Mouse (Mus musculus): ENCODE data around the gene Osbpl8. TPM values are rescaled to one million over a fixed set of nuclear protein-coding genes. Genes with fewer than 3 reads are reported as not detected.
"Not testable (repeated sequence)": the region's sequence is repeated elsewhere in the genome, so short reads cannot be mapped to it uniquely, and the experiment has no call there.

Osbpl8 gene
- total and polyA plus RNA-seq, 3 experiments, result 10.9 to 73.7 (median 70.0) TPM

- peaks cover 2% of the 10 kb centered on the region for H3K4me1 ChIP-seq (ENCODE audit: control insufficient read depth, insufficient read depth, low read length)
- WGBS, result 96% methylated on average over 2 of the region's 2 CpGs
- no peak for DNase-seq
- H3K4me3 ChIP-seq, result no peak overlapping the region
- H3K9ac ChIP-seq (ENCODE audit: low read depth, low read length), result no peak overlapping the region
- intact Hi-C loops (cut with DNase I), result no loop called here
- no peak for TF ChIP-seq POLR2A (IDR thresholded peaks at IDR 0.05; ENCODE audit: insufficient read depth, low read depth, low read length)
- no peak for TF ChIP-seq CTCF (IDR thresholded peaks at IDR 0.05)
- no peak for TF ChIP-seq EP300 (IDR thresholded peaks at IDR 0.05; ENCODE audit: insufficient read depth, low read depth, low read length)
- H3K36me3 ChIP-seq (ENCODE audit: control insufficient read depth, insufficient read depth, low read length), result peaks cover 3% of the 10 kb centered on the region; the same call in 1 of the 2 replicates
- no peak overlapping the region for H3K27ac ChIP-seq
- H3K27me3 ChIP-seq (ENCODE audit: control insufficient read depth, insufficient read depth, low read length), result no peaks in the 10 kb centered on the region
- peaks cover 8% of the 10 kb centered on the region for H3K79me2 ChIP-seq (replicated peaks; ENCODE audit: control insufficient read depth, insufficient read depth, low read length)
Measured at GRCm38 (mm10) chr10:111196191-111196590, 31.6 kb downstream of the Osbpl8 start.

- DNase-seq; H3K4me3 ChIP-seq; intact Hi-C loops (cut with DNase I); H3K27me3 ChIP-seq (ENCODE audit: control insufficient read depth, insufficient read depth, low read length); H3K27ac ChIP-seq; H3K36me3 ChIP-seq (ENCODE audit: control insufficient read depth, insufficient read depth, low read length); H3K4me1 ChIP-seq (ENCODE audit: control insufficient read depth, insufficient read depth, low read length); H3K9ac ChIP-seq (ENCODE audit: low read depth, low read length): not testable (repeated sequence)
- WGBS, result 50% methylated on average over 5 of the region's 5 CpGs
- peaks cover 10% of the 10 kb centered on the region for H3K79me2 ChIP-seq (replicated peaks; ENCODE audit: control insufficient read depth, insufficient read depth, low read length)
Measured at GRCm38 (mm10) chr10:111198705-111199104, 34.2 kb downstream of the Osbpl8 start.

- no peak overlapping the region for H3K9ac ChIP-seq (ENCODE audit: low read depth, low read length)
- peaks cover 14% of the 10 kb centered on the region for H3K79me2 ChIP-seq (replicated peaks; ENCODE audit: control insufficient read depth, insufficient read depth, low read length)
- intact Hi-C loops (cut with DNase I), result no loop called here
- WGBS, result 73% methylated on average over 7 of the region's 7 CpGs
- H3K4me1 ChIP-seq (ENCODE audit: control insufficient read depth, insufficient read depth, low read length), result peaks cover 1% of the 10 kb centered on the region; the same call in 1 of the 2 replicates
- H3K27me3 ChIP-seq (ENCODE audit: control insufficient read depth, insufficient read depth, low read length), result no peaks in the 10 kb centered on the region
- H3K36me3 ChIP-seq (ENCODE audit: control insufficient read depth, insufficient read depth, low read length), result peaks cover 3% of the 10 kb centered on the region; the same call in 1 of the 2 replicates
- DNase-seq, result no peak
- TF ChIP-seq POLR2A (IDR thresholded peaks at IDR 0.05; ENCODE audit: insufficient read depth, low read depth, low read length) (no peak), CTCF (IDR thresholded peaks at IDR 0.05) (no peak), EP300 (IDR thresholded peaks at IDR 0.05; ENCODE audit: insufficient read depth, low read depth, low read length) (no peak)
- H3K4me3 ChIP-seq, result no peak overlapping the region
- no peak overlapping the region for H3K27ac ChIP-seq
Measured at GRCm38 (mm10) chr10:111201120-111201519, 36.6 kb downstream of the Osbpl8 start.

- no peak for DNase-seq
- TF ChIP-seq EP300 (IDR thresholded peaks at IDR 0.05; ENCODE audit: insufficient read depth, low read depth, low read length) (no peak), CTCF (IDR thresholded peaks at IDR 0.05) (no peak), POLR2A (IDR thresholded peaks at IDR 0.05; ENCODE audit: insufficient read depth, low read depth, low read length) (no peak)
- Histone ChIP-seq H3K4me1 (ENCODE audit: control insufficient read depth, insufficient read depth, low read length) (peaks cover 1% of the 10 kb centered on the region; the same call in 1 of the 2 replicates), H3K27ac (no peak overlapping the region), H3K79me2 (replicated peaks; ENCODE audit: control insufficient read depth, insufficient read depth, low read length) (peaks cover 9% of the 10 kb centered on the region), H3K36me3 (ENCODE audit: control insufficient read depth, insufficient read depth, low read length) (peaks cover 3% of the 10 kb centered on the region; the same call in 1 of the 2 replicates), H3K4me3 (no peak overlapping the region), H3K9ac (ENCODE audit: low read depth, low read length) (no peak overlapping the region), H3K27me3 (ENCODE audit: control insufficient read depth, insufficient read depth, low read length) (no peaks in the 10 kb centered on the region)
- WGBS, result 72% methylated on average over 4 of the region's 4 CpGs
- intact Hi-C loops (cut with DNase I), result no loop called here
Measured at GRCm38 (mm10) chr10:111201666-111202065, 37.1 kb downstream of the Osbpl8 start.

GRCm38 (mm10) chr10:111204089-111204488 lies 39.5 kb downstream of the Osbpl8 start:
- no peak overlapping the region for H3K4me3 ChIP-seq
- TF ChIP-seq CTCF (IDR thresholded peaks at IDR 0.05) (no peak), POLR2A (IDR thresholded peaks at IDR 0.05; ENCODE audit: insufficient read depth, low read depth, low read length) (no peak), EP300 (IDR thresholded peaks at IDR 0.05; ENCODE audit: insufficient read depth, low read depth, low read length) (no peak)
- intact Hi-C loops (cut with DNase I), result no loop called here
- H3K36me3 ChIP-seq (ENCODE audit: control insufficient read depth, insufficient read depth, low read length), result peaks cover 3% of the 10 kb centered on the region; the same call in 1 of the 2 replicates
- H3K27me3 ChIP-seq (ENCODE audit: control insufficient read depth, insufficient read depth, low read length), result no peaks in the 10 kb centered on the region
- no peak overlapping the region for H3K27ac ChIP-seq
- no peak overlapping the region for H3K9ac ChIP-seq (ENCODE audit: low read depth, low read length)
- WGBS, result 77% methylated on average over 5 of the region's 5 CpGs
- no peak for DNase-seq
- H3K79me2 ChIP-seq (replicated peaks; ENCODE audit: control insufficient read depth, insufficient read depth, low read length), result peaks cover 8% of the 10 kb centered on the region
- H3K4me1 ChIP-seq (ENCODE audit: control insufficient read depth, insufficient read depth, low read length), result peaks cover 1% of the 10 kb centered on the region; the same call in 1 of the 2 replicates

GRCm38 (mm10) chr10:111205421-111205820 lies 40.9 kb downstream of the Osbpl8 start:
- H3K9ac ChIP-seq (ENCODE audit: low read depth, low read length), result no peak overlapping the region
- TF ChIP-seq EP300 (IDR thresholded peaks at IDR 0.05; ENCODE audit: insufficient read depth, low read depth, low read length) (no peak), POLR2A (IDR thresholded peaks at IDR 0.05; ENCODE audit: insufficient read depth, low read depth, low read length) (no peak), CTCF (IDR thresholded peaks at IDR 0.05) (no peak)
- no peak overlapping the region for H3K27ac ChIP-seq
- intact Hi-C loops (cut with DNase I), result no loop called here
- H3K79me2 ChIP-seq (replicated peaks; ENCODE audit: control insufficient read depth, insufficient read depth, low read length), result peaks cover 5% of the 10 kb centered on the region
- H3K36me3 ChIP-seq (ENCODE audit: control insufficient read depth, insufficient read depth, low read length), result peaks cover 3% of the 10 kb centered on the region; the same call in 1 of the 2 replicates
- peaks cover 1% of the 10 kb centered on the region; the same call in 1 of the 2 replicates for H3K4me1 ChIP-seq (ENCODE audit: control insufficient read depth, insufficient read depth, low read length)
- DNase-seq, result no peak
- no peaks in the 10 kb centered on the region for H3K27me3 ChIP-seq (ENCODE audit: control insufficient read depth, insufficient read depth, low read length)
- H3K4me3 ChIP-seq, result no peak overlapping the region
- 99% methylated on average over 2 of the region's 2 CpGs for WGBS

All from heart, adult 2 months (tissue).